14 mouse cellular contexts compared by ENCODE assay signal in the genomic region with DNA sequence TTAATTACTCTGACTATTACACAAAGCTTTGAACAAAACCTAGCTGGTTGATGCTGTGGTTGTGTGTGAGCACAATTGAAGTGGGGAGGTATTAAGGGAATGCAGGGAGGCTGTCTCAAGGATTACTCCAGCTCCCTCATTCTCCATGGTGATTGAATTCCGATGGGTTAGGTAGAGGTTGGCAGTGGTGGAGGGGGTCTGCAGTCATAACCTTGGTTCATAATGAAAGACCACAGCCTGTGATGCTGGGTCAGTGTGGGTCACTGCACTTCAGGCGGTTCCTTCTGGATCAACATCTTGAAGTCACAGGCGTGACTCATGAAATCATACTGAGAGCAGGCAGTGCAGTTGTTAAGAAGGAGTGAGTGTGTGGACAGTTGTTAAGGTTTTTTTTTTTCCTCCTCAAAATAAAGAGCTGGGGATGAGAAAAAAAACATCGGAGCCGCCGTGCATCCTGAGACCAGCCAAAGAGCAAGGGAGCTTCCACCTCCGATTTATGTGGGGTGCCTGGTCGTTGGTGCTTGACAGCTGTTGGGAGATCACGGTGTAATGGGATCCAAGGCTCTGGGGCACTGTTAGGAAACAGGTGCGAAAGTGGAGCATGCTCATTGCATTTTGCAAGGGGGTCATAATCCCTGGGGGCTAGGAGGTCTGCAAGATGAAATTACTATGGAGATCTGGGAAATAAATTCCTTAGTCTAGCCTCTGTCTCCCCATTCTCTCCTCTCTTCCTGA.
DNase-seq lines count a peak whose midpoint lies in the region; ATAC-seq and TF ChIP-seq lines count a peak whose summit lies in the region.
"Had no signal": no experiment of that assay in that cellular context is flagged by ENCODE, and none has a peak within 500 bp of the region (broad histone marks: within the 10 kb centered on the region; RNA-seq: fewer than 3 reads in every experiment).

No protein-coding gene starts in this region.

- no peak overlapping the region for H3K9ac ChIP-seq in kidney, embryonic 16.5 days (replicated peaks; ENCODE audit: low read length)
- no peak overlapping the region for H3K9ac ChIP-seq in hindbrain, embryonic 13.5 days
- H3K9ac ChIP-seq: liver, embryonic 15.5 days had no signal

- H3K4me2 ChIP-seq in kidney, embryonic 16.5 days (replicated peaks; ENCODE audit: low read depth, low read length), result no peak overlapping the region
- H3K4me2 ChIP-seq in hindbrain, embryonic 13.5 days, result no peak overlapping the region
- peak overlapping the region; percentile 21 for H3K4me2 ChIP-seq in myocyte (ENCODE audit: low read depth)
- H3K4me2 ChIP-seq: liver, embryonic 15.5 days had no signal

- H3K79me2 ChIP-seq in myocyte (ENCODE audit: control insufficient read depth, insufficient read depth), result no peaks in the 10 kb centered on the region

- no peaks in the 10 kb centered on the region for H3K36me3 ChIP-seq in kidney, embryonic 16.5 days (ENCODE audit: insufficient read depth, low read length)
- H3K36me3 ChIP-seq in hindbrain, embryonic 13.5 days, result no peaks in the 10 kb centered on the region
- no peaks in the 10 kb centered on the region for H3K36me3 ChIP-seq in myocyte (ENCODE audit: control insufficient read depth, insufficient read depth)
- H3K36me3 ChIP-seq: liver, embryonic 15.5 days had no signal

- no peak for TF ChIP-seq CTCF in brain, embryonic 14.5 days (IDR thresholded peaks at IDR 0.05; ENCODE audit: borderline replicate concordance, extremely low read depth, insufficient read depth, insufficient read length)

- peak overlapping the region; percentile 69 for H3K27ac ChIP-seq in kidney, embryonic 16.5 days (ENCODE audit: low read length)
- H3K27ac ChIP-seq in hindbrain, embryonic 13.5 days, result peak overlapping the region; percentile 0; the same call in 1 of the 2 replicates
- H3K27ac ChIP-seq: liver, embryonic 15.5 days had no signal

- no peak overlapping the region for H3ac ChIP-seq in myocyte (ENCODE audit: control insufficient read depth, insufficient read length)

- DNase-seq in kidney, adult 9 months, result no peak
- DNase-seq in brain, embryonic 14.5 days (ENCODE audit: low read depth), result peak; percentile 46
- no peak for DNase-seq in cerebellum, adult 11 months
- DNase-seq in cerebellum, postnatal 10 days, result no peak
- DNase-seq: adrenal gland, postnatal 10 days; cerebellum, adult 9-11 months; thymus, adult 18-20 months had no signal

- H3K27me3 ChIP-seq in kidney, embryonic 16.5 days (ENCODE audit: insufficient read depth, low read length), result 0 out of 2 replicates have a peak, but pooled peaks cover 3% of the 10 kb centered on the region
- no peaks in the 10 kb centered on the region for H3K27me3 ChIP-seq in hindbrain, embryonic 13.5 days
- H3K27me3 ChIP-seq in myocyte (ENCODE audit: control insufficient read depth, insufficient read depth, insufficient read length), result no peaks in the 10 kb centered on the region
- H3K27me3 ChIP-seq: liver, embryonic 15.5 days had no signal

- no peak overlapping the region for H3K4me3 ChIP-seq in kidney, embryonic 16.5 days (ENCODE audit: low read length)
- H3K4me3 ChIP-seq in hindbrain, embryonic 13.5 days, result no peak overlapping the region
- no peak overlapping the region for H3K4me3 ChIP-seq in myocyte
- H3K4me3 ChIP-seq: liver, embryonic 15.5 days; megakaryocyte, embryonic 14.5 days had no signal

- peaks cover 58% of the 10 kb centered on the region for H3K4me1 ChIP-seq in kidney, embryonic 16.5 days (ENCODE audit: insufficient read depth, low read length)
- peaks cover 22% of the 10 kb centered on the region for H3K4me1 ChIP-seq in hindbrain, embryonic 13.5 days (replicated peaks)
- H3K4me1 ChIP-seq: liver, embryonic 15.5 days; megakaryocyte, embryonic 14.5 days had no signal

- peak; percentile 84 for ATAC-seq in kidney, embryonic 16.5 days (ENCODE audit: low FRiP score, low TSS enrichment)
- no peak for ATAC-seq in hindbrain, embryonic 13.5 days (ENCODE audit: low FRiP score)
- ATAC-seq in megakaryocyte, adult 5-6 weeks (ENCODE audit: poor library complexity, severe bottlenecking), result no peak
- ATAC-seq: CD4-positive, CD25-positive, alpha-beta regulatory T cell, adult 4 months had no signal

- 20% methylated on average over 10 of the region's 10 CpGs for WGBS in kidney, embryonic 16.5 days
- 36% methylated on average over 10 of the region's 10 CpGs for WGBS in hindbrain, embryonic 13.5 days

- H3K9me3 ChIP-seq in kidney, embryonic 16.5 days (ENCODE audit: low read length), result no peaks in the 10 kb centered on the region
- no peaks in the 10 kb centered on the region; the same call in 1 of the 2 replicates for H3K9me3 ChIP-seq in hindbrain, embryonic 13.5 days
- H3K9me3 ChIP-seq: liver, embryonic 15.5 days; megakaryocyte, embryonic 14.5 days had no signal

- no peak for TF ChIP-seq POLR2A in brain, embryonic 14.5 days (IDR thresholded peaks at IDR 0.05; ENCODE audit: borderline replicate concordance, extremely low read depth, insufficient read depth, insufficient read length, poor library complexity, severe bottlenecking)
- TF ChIP-seq POLR2A in myocyte (IDR thresholded peaks at IDR 0.05; ENCODE audit: insufficient read length, low read depth), result no peak

TF ChIP-seq in myocyte, 11 proteins besides CTCF, POLR2A, EP300 and RAD21:
- peak in 2 of 3 experiments; percentile 72 to 85 for TF ChIP-seq MYOD1 (IDR thresholded peaks at IDR 0.05; ENCODE audit: control insufficient read depth in 1 of 3, insufficient read length in 2 of 3, low read depth in 2 of 3)
- no peak for TF ChIP-seq USF1 (IDR thresholded peaks at IDR 0.05; ENCODE audit: low read depth)
- no peak for TF ChIP-seq TCF12 (IDR thresholded peaks at IDR 0.05; ENCODE audit: insufficient read depth, poor library complexity, severe bottlenecking)
- TF ChIP-seq MYOG (IDR thresholded peaks at IDR 0.05; ENCODE audit: control insufficient read depth in 1 of 3, insufficient read depth in 1 of 3, insufficient read length in 2 of 3, low read depth in 2 of 3), result peak in 2 of 3 experiments; percentile 56 to 87
- TF ChIP-seq TCF3 (IDR thresholded peaks at IDR 0.05; ENCODE audit: insufficient read length, low read depth), result no peak
